Mouse (Mus musculus): ENCODE measurements around the gene Vmn2r30.
"Not testable (repeated sequence)": the region's sequence is repeated elsewhere in the genome, so short reads cannot be mapped to it uniquely, and the experiment has no call there.

GRCm38 (mm10) chr7:7277556-7277955, 59.9 kb downstream of the Vmn2r30 start:
- TF ChIP-seq POLR2A (IDR thresholded peaks at IDR 0.05; ENCODE audit: borderline replicate concordance, control insufficient read depth, low read depth, low read length); CTCF (IDR thresholded peaks at IDR 0.05; ENCODE audit: control insufficient read depth, insufficient read depth, low read length): not testable (repeated sequence)
